Mouse (Mus musculus) kidney, adult 8-10 months (tissue): Measurements from ENCODE around the gene St6galnac3.

Source experiments
- DNase-seq, 2 experiments: peaks; one replicate each; pipeline ENCODE4 v3.0.0; 2022

The St6galnac3 gene

DNA sequence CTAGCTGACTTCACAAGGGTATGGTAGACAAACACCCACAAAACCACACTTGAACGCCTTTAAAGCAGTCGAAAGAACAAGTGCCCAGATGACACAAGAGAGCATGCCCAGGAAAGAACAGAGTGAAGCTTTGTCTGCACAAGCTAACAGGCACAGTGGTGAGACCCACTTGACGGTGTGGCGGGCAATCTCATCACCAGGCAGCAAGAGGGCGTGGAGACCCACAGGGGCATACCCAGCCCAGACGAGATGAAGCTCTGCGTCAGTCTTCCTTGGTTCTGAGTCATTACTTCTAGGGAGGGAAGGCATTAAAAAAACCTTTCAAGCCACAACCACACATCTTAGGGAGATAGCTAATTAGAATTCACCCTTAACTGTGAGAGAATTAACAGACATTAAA, 79.2 kb downstream of the St6galnac3 start:
- DNase-seq = no peak

DNA sequence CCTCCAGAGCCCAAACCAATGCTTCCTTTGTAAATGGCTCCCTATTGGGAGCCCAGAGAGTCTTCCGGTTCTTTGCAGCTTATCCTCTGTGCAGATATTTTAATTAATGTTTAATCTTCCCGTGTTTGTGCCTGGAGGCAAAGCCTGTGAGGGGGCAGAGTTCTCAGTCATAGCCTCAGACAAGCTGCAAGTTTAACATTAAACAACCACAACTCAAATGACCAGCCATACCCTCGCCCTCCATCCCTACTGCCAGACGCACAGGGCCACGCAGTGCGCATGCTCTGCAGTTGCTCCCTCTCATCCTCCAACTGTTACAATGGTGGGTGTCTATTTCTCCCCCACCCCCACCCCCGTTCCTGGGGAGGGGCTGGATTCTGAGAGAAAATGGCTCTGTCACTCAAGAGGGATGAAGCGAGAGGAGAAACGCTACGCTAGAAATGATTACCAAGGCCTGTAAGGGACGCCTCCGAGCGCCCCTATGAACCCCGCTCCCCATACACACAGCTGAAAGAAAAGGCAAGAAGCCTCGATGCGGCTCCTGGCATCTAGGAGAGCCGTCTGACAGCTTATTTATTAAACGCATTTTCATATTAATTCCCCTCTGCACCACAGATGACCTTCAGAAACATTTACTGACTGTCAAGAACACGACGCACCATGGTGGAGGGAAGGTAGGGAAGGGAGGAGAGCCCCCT, 81.0 kb downstream of the St6galnac3 start:
- peak; percentile 71 to 86 for DNase-seq

DNA sequence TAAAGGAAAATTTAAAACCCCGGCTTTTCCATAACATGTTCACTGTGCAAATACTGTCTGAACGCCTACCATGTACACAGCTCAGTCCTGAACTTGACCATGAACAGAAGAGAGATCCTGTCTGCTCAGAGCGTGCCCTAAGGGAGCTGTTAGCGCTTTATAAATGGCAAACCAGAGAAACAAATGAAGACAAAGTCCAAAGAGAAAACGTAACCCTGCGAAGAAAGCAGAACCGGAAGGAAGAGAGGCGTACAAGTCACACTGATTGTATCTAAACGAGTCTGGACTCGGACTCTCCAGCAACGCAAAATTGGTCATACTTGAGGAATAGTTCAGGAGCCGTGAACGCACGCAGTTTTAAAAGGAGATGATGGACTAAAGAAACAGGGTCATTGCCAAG, 82.1 kb downstream of the St6galnac3 start:
- DNase-seq = peak; percentile 32 to 41

DNA sequence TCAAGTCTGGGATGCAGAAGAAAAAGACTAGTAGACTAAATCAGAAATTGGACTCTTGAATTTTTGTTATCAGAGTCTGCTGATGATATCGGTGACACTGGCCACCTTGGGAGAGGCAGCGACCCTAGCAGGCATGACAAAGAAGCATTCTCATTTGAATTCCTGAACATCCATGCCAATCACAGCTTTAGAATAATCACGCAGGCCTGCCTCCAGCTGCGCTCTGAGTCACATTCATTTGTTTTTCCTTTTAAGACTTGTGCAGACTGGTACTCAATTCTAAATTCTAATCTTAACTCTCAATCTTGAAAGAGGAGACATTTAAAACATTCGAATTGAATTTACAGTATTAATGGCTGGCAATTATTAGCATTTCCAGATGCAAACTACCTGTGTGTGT, 83.2 kb downstream of the St6galnac3 start:
- DNase-seq = no peak

DNA sequence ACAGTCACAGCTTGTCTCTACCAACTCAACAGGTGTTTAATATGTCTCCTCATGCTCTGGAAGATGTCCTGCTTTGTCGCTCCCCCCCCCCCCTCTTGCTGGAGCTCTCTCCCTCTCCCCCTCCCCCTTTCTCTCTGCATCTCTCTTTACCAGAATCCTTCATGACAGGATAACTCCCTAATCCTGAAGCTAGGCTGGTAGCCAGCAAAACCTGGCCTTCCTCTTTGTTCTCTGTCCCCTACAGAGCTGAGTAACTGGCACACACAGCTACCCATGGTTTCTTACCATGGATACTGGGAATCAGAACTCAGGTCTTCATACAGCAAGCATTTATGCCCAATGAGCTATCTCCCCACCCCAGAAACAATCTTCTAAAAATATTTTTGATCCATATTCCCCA, 87.6 kb downstream of the St6galnac3 start:
- DNase-seq = no peak

DNA sequence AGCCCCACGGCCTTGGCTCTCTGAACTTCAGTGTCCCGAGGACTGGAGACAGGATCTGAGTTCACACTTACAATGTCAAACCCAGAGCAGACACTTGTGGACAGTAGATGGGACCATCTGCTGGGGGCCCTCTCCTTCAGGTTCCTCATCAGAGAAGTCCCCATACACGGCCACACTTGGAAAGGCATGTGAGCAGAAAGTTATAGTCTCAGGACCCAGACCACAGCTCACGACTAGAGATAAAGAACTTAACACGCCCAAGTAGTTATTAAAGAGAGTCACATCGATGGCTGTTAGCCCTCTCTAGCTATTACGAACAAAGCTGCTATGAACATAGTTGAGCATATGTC, 88.2 kb downstream of the St6galnac3 start:
- no peak for DNase-seq

DNA sequence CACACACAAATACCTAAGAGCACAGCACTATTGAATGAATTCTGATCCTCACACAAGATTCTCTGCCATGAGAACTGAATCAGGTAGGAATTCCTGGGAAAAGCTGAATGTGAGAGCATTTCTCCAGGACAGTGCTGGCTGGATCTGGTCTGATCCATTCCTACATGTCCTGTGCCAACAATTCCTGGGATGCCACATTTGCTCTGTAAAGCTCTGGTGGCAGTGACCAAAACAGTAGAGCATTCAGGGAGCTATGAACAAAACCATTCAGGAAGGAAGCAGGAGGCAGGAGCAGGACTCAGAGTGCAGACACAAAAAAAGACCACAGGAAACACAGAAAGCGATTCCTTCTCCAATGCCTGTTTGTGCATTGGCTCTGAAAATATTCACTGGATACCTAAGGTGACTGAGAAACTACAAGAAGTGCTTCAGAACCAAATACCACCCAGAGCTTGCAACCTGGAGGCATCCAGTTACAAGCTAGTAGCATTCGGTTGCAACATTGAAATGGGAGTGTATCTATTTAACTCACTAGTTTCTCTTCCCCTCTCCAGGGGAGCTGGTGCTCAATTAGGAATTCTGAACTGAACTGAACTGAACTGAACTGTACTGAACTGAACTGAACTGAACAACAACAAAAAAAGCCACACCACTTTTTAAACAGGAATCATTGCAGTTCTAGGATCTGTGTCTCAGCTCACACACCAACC, 88.7 kb downstream of the St6galnac3 start:
- no peak for DNase-seq

DNA sequence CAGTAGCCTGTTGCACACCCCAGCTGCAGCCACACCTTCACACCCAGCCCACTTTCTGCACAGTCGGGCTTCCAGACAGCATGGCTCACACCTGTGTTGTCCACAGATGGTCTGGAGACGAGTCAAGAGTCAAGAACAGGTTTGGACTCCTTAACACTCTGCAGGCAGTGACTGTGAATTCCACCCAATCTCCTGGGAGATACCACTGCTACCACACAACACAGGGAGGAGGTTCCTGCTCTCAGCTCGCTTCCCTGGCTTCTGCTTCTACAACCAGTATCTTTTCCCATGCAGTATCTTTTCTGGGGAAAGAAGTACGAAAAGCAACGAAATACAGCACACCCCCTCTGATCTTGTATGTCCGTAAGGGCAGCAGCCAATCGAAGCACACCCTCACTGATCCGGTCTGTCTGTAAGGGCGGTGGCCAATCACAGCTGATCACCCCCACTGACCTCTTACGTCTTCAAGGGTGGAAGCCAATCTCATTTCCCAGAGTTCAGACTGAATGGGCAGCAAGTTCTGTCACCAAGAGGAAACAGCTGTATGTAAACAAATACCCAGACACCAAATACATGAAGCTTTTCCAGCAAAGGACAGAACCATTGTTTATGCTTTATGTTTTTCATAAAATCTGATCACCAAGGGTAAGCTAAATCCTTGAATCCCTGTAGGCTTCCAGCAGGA, 92.8 kb downstream of the St6galnac3 start:
- no peak for DNase-seq

DNA sequence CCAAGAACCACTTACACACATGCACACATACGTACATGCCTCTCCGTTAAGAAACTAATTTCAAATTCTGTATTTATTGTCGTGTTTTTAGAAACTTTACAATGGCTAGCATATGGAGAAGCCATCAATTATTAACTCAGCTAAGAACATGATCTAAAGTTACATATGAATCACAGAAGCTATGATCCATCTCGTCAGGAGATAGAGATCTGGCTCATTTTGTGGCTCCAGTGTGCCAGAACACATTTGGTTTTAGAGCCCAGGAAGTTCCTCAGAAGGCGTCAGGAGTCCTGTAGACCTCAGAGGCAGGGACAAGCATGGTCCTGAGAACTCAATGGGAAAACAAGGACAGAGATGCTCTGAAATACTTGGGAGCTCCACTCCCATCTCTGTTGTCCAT, 98.7 kb downstream of the St6galnac3 start:
- DNase-seq = no peak

DNA sequence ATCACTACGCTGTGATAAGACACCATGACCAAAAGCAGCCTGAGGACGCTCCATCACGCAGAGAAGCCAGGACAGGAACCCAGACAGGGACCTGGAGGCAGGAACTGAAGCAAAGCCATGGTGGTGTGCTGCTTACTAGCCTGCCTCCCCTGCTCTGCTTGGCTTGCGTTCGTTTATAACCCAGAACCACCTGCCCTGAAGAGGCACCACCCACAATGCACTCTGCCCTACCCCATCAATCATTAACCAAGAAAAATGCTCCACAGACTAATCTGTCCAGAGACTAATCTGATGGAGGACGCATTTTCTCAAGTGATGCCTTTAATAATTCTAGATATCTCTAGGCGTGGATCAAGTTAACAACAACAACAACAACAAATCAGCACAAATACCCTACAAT, 106.0 kb downstream of the St6galnac3 start:
- peak; percentile 71 to 74 for DNase-seq

DNA sequence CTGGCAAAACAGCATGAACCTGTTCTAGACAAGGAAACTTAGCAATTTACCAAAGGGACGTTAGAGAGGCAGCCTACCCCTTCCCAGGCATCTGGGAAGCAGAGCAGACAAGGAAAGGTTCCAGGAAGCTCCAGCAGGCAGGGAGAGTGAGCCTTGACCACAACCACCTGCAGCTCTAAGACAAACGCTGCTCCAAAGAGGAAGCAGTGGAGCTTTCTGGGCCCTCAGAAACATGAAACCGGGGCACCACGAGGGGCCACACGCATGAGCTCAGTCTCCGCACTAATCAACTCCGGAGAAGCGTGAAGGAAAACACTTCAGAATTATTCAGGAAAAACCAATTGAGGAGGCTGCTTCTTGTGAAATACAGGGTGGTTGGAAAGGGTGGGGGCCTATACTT, 108.1 kb downstream of the St6galnac3 start:
- no peak for DNase-seq

DNA sequence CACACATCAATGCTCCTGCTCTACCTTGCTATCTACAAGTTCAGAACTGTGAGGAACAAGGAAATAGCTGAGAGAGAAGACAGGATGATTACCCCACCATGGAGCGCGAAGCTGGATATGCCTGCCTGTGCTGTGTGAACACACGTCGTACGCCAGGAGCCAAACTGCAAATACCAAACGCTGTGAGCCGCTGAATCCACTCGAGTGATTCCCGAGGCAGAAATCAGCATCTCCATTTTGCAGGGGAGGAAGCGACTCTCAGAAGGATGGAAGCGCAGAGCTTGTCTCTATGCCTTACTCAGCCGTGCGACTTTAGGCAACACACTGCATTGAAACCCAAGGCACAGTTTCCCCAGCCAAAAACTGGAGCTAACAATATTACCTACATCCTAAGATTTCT, 114.7 kb downstream of the St6galnac3 start:
- no peak for DNase-seq

DNA sequence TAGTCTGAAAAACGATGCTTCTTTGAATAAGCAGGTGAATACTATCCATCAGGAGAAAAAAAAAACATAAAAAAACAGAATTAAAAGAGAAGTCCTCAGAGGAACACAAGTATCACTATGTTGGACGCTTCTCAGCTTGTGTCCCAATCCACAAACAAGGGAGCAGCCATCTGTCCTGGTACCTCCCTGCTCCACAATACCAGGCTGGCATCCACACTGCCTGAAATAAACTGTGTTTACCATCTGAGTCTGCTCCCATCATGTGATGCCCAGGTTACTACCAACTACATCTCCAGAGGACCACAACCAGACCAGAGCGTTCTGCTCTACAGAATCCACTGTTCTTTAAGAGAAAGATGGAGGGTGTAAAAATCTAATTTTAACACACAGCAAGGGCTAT, 118.6 kb downstream of the St6galnac3 start:
- no peak for DNase-seq

DNA sequence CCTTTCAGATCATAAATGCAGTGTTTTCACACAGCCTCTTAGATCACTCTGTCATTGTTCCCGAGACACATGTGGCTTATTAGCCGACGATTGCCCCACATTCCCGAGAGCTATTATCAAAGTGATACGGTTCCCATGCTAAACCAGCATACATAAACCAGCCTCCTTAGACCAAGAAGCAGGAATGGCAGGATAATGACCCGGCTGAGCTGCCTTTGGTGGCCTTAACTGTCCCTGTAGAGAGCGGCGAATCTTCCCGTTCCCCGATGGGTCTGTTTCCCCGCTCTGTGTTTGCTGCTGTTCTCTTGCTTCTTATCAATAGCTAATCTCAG, 119.2 kb downstream of the St6galnac3 start:
- no peak for DNase-seq

DNA sequence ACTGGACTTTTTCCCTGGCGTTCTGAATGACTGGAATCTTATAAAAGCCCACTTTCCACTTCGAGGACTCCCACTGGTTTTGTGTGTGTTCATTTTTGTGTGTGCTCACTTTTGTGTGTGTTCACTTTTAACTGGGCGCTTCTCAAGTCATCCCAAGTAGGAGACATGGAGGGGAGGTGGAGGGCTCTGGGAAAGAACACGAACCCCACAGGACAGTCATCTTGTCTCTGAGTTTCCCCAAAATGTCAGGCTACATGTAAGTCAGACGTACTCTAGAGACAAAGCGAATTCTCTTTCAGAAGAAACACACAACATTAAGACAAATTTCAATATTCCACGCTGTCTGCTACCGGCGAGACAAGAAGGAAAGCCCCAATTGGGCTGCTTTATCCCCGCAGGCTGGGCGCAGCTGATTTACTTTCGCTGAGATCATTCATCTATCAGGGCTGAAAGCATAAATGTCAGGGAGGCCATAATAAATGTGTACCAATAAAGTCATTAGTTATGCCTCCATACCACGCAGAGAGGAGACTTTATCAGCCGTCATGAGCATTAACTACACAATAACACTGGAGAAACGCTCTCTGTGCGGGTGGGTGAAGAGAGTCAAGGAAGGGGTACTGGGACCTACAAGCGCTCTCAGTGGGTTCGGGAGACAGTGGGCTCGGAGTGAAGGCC, 119.7 kb downstream of the St6galnac3 start:
- DNase-seq = no peak

DNA sequence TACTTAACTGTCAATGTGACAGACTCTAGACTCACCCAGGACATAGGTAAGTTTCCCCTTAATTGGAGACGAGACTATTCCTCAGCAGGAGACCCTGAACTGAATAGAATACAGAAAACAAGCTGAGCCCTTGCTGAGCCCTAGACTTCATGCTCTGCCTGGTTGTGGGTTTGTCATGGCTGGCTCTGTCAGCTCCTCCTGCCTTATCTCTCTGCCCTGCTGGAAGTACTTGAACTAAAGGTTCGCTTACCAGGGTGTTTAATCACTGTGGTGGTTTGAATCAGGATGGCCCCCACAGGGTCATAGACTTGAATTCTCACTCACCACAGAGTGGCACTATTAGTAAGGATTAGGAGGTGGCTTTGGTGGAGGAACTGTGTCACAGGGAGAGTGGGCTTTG, 125.8 kb downstream of the St6galnac3 start:
- no peak for DNase-seq

DNA sequence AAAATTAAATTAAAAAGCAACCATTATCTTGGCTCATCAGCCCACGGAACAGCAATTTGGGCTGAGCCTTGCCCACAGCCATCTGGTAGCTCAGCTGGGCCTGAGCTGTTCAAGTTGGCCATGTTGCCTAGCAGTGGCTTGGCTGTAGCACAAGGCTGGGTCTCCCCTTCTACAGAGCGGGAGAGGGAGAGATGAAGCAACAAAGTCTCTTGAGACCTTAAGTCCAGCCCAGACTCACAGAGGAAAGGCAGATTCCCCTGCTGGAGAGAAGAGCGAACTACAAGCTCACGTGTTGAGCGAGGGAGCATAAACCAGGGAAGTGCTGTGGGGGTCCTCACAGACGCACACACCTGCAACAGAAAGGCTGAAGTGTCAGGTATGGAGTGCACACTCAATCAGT, 126.3 kb downstream of the St6galnac3 start:
- DNase-seq = no peak

DNA sequence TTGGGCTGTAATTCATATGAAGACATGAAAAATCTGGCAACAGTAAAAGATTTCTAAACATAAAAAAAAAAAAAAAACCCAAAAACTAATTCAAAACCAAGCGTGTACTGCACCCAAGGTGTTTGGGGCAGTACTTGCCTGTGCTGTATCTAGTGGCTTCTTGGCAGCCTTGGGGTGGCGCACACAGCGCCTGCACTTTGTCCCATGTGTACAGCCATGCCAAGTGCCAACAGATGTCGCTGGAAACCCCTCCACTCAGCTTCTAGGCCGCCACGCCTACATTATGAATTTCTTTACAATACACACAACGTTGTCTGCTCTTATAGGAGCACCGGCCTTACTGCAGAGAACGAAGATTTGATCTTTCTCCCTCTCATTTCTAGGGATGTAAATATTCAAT, 130.4 kb downstream of the St6galnac3 start:
- DNase-seq = no peak

DNA sequence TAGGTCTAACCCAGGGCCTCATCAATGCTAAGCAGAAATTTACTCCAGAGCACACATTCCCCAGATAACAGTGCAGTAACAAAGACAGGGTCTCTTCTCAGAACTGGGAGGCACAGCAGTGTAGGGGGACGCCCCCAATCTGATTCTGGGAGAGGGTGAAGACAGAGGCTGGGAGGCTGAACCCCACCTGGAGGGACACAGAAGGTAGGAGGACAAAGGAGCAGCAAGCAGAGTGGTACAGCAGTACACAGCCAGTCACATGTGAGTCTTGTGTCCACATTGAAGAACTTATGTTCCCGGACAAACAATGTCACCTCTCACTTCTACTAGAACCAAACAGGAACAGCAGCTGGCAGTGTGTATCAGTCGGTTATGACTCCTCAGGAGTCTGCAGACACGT, 131.0 kb downstream of the St6galnac3 start:
- no peak for DNase-seq

DNA sequence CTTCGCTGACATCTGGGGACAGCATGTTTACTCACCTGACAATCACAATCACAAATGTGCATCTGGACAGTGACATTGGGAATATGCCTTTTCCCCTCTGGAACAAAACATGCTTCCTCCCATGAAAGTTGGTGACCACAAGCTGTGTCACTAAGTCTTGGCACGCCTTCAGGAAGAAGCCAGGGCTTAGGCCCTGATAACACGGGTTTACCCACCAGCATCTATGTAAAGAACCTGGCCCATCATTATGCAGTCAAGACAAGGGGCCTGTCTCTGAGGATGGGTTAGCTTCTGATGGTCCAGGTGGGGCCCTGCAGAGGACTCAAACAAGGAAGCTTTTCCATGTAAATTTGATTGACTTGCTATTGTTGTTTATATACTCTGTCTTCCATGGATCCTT, 131.9 kb downstream of the St6galnac3 start:
- DNase-seq = no peak

DNA sequence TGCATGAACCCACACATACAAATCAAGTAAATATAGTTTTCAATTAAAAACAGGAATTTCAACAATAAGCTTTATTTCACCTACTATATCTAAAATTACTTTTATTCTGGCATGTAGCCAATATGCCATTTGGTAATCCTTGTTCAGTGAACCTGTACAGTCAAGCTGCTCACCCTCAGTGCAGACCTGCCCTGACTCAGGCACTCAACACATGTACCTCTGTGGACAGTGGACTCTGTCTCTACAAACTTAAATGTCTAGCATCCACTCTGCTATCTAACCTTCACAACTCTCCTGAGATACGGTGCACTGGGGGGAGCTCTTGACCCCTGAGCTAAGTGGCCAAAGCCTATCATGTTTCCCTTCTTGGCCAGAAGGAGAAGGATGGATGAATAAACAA, 137.4 kb downstream of the St6galnac3 start:
- no peak for DNase-seq

DNA sequence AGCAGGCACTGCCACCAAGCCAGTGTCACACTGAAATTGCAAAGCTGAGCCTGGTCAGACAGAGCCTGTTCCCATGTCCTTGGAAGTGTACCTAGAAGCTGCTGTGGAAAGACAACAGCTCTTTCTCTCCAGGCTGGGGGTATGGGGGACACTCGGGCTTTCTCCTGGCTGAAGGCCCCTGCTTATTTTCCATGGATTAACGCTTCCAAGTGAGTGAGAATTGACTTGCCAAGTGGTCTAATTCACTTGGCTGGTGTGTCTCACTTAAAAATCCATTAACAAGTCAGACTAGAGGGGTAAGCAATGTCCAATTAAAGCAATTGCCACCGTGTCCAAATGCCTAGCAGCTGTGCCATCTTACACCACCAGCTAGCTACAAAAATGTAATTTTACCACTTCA, 140.1 kb downstream of the St6galnac3 start:
- DNase-seq = no peak

DNA sequence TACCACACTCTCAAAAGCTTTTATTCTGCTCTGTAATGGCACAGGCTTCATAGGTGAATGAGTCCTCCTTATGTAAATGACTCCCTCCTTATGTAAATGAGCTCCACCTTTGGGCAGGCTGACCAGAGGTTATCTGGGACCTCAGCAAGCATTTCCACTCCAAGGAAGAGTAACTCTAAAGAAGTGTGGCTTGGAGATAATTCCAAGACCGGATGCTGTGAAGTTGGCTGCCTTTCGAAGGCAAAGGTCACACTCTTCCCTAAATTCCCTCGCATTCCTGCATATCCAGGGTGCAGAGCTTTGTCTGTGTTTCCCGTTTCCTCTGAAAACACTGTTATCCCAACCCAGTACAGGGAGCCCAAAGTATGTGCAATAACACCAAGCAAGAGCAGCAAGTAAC, 142.9 kb downstream of the St6galnac3 start:
- no peak for DNase-seq

DNA sequence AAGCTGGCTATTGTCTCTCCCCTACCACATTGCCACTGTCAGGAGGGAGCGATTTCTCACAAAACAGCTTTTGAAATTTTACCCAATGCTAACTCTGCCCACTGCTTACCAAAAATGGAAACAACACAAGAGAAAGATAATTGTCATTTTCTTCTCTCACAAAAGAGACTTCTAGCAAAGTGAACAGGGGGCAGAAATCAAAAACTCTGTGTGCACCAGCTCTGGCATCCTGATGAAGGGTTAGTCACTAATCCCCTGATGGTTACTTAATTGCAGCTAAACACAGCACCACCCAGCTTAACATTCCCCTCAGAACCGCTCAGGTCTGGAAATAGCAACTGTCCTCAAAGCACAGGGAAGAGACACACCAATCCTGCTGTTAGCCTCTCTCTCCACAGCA, 144.3 kb downstream of the St6galnac3 start:
- no peak for DNase-seq
